Mouse (Mus musculus) kidney, adult 2 months (tissue): Measurements from ENCODE around the gene Cdc34.

Experiments
- CTCF ChIP-seq: fragments of 200-500 bp; conservative IDR thresholded peaks from 2 replicates; pipeline ENCODE4 v1.5.1; 2011; ENCODE audit warnings: low read depth, mild to moderate bottlenecking, control low read depth, low read length, moderate library complexity, mixed read lengths; ENCODE audit not compliant: insufficient read depth, insufficient read length
- POLR2A ChIP-seq: fragments of 200-500 bp; IDR thresholded peaks from one replicate; pipeline ENCODE4 v1.6.1; 2011; ENCODE audit warnings: low read depth, low read length, control low read depth

- no peak for TF ChIP-seq POLR2A
- no peak for TF ChIP-seq CTCF
Measured at GRCm38 (mm10) chr10:79666493-79666892, 15.5 kb upstream of the Cdc34 start.
